Mouse (Mus musculus): ENCODE data around the gene Btbd9. TPM values are rescaled to one million over a fixed set of nuclear protein-coding genes. Genes with fewer than 3 reads are reported as not detected.

Btbd9 gene
- polyA plus RNA-seq, 1 experiment: 21.6 TPM

GRCm38 (mm10) chr17:30474561-30474960, 101.7 kb downstream of the Btbd9 start:
- no peaks in the 10 kb centered on the region for H3K36me3 ChIP-seq (ENCODE audit: control insufficient read depth, insufficient read depth, low read length, poor library complexity, severe bottlenecking)
- H3K9me3 ChIP-seq (replicated peaks; ENCODE audit: control insufficient read depth, insufficient read depth, low read length, poor library complexity, severe bottlenecking): no peaks in the 10 kb centered on the region; the same call in 1 of the 2 replicates
- no peaks in the 10 kb centered on the region for H3K4me1 ChIP-seq (ENCODE audit: control insufficient read depth, insufficient read depth, low read length)
- no peak overlapping the region for H3K9ac ChIP-seq (ENCODE audit: low read depth, poor library complexity, severe bottlenecking)
- H3K4me3 ChIP-seq (ENCODE audit: low read depth, low read length): no peak overlapping the region
- no peak overlapping the region for H3K27ac ChIP-seq (ENCODE audit: insufficient read depth, low read length)
- TF ChIP-seq POLR2A (IDR thresholded peaks at IDR 0.05; ENCODE audit: insufficient read depth, low read length) (no peak), EP300 (IDR thresholded peaks at IDR 0.05; ENCODE audit: insufficient read depth, low read depth, low read length) (no peak), CTCF (IDR thresholded peaks at IDR 0.05; ENCODE audit: low read depth, low read length) (no peak)
- no peaks in the 10 kb centered on the region for H3K27me3 ChIP-seq (ENCODE audit: control insufficient read depth, insufficient read depth, low read length, poor library complexity, severe bottlenecking)

- no peak for TF ChIP-seq POLR2A (IDR thresholded peaks at IDR 0.05; ENCODE audit: insufficient read depth, low read length)
- TF ChIP-seq EP300 (IDR thresholded peaks at IDR 0.05; ENCODE audit: insufficient read depth, low read depth, low read length): no peak
- TF ChIP-seq CTCF (IDR thresholded peaks at IDR 0.05; ENCODE audit: low read depth, low read length): no peak
- no peaks in the 10 kb centered on the region; the same call in 1 of the 2 replicates for H3K9me3 ChIP-seq (replicated peaks; ENCODE audit: control insufficient read depth, insufficient read depth, low read length, poor library complexity, severe bottlenecking)
- H3K4me3 ChIP-seq (ENCODE audit: low read depth, low read length): no peak overlapping the region
- no peaks in the 10 kb centered on the region for H3K4me1 ChIP-seq (ENCODE audit: control insufficient read depth, insufficient read depth, low read length)
- no peaks in the 10 kb centered on the region for H3K27me3 ChIP-seq (ENCODE audit: control insufficient read depth, insufficient read depth, low read length, poor library complexity, severe bottlenecking)
- H3K36me3 ChIP-seq (ENCODE audit: control insufficient read depth, insufficient read depth, low read length, poor library complexity, severe bottlenecking): no peaks in the 10 kb centered on the region
- no peak overlapping the region for H3K9ac ChIP-seq (ENCODE audit: low read depth, poor library complexity, severe bottlenecking)
- no peak overlapping the region for H3K27ac ChIP-seq (ENCODE audit: insufficient read depth, low read length)
Observed at GRCm38 (mm10) chr17:30472776-30473175, 103.5 kb downstream of the Btbd9 start.

GRCm38 (mm10) chr17:30471512-30471911, 104.8 kb downstream of the Btbd9 start:
- Histone ChIP-seq H3K4me3 (ENCODE audit: low read depth, low read length) (no peak overlapping the region), H3K36me3 (ENCODE audit: control insufficient read depth, insufficient read depth, low read length, poor library complexity, severe bottlenecking) (no peaks in the 10 kb centered on the region), H3K9me3 (replicated peaks; ENCODE audit: control insufficient read depth, insufficient read depth, low read length, poor library complexity, severe bottlenecking) (no peaks in the 10 kb centered on the region; the same call in 1 of the 2 replicates), H3K27ac (ENCODE audit: insufficient read depth, low read length) (no peak overlapping the region), H3K27me3 (ENCODE audit: control insufficient read depth, insufficient read depth, low read length, poor library complexity, severe bottlenecking) (no peaks in the 10 kb centered on the region), H3K4me1 (ENCODE audit: control insufficient read depth, insufficient read depth, low read length) (no peaks in the 10 kb centered on the region), H3K9ac (ENCODE audit: low read depth, poor library complexity, severe bottlenecking) (no peak overlapping the region)
- no peak for TF ChIP-seq CTCF (IDR thresholded peaks at IDR 0.05; ENCODE audit: low read depth, low read length)
- no peak for TF ChIP-seq EP300 (IDR thresholded peaks at IDR 0.05; ENCODE audit: insufficient read depth, low read depth, low read length)
- no peak for TF ChIP-seq POLR2A (IDR thresholded peaks at IDR 0.05; ENCODE audit: insufficient read depth, low read length)

GRCm38 (mm10) chr17:30470790-30471189, 105.5 kb downstream of the Btbd9 start:
- H3K9me3 ChIP-seq (replicated peaks; ENCODE audit: control insufficient read depth, insufficient read depth, low read length, poor library complexity, severe bottlenecking): no peaks in the 10 kb centered on the region; the same call in 1 of the 2 replicates
- no peak overlapping the region for H3K9ac ChIP-seq (ENCODE audit: low read depth, poor library complexity, severe bottlenecking)
- no peaks in the 10 kb centered on the region for H3K27me3 ChIP-seq (ENCODE audit: control insufficient read depth, insufficient read depth, low read length, poor library complexity, severe bottlenecking)
- TF ChIP-seq CTCF (IDR thresholded peaks at IDR 0.05; ENCODE audit: low read depth, low read length): no peak
- TF ChIP-seq POLR2A (IDR thresholded peaks at IDR 0.05; ENCODE audit: insufficient read depth, low read length): no peak
- TF ChIP-seq EP300 (IDR thresholded peaks at IDR 0.05; ENCODE audit: insufficient read depth, low read depth, low read length): no peak
- no peaks in the 10 kb centered on the region for H3K4me1 ChIP-seq (ENCODE audit: control insufficient read depth, insufficient read depth, low read length)
- no peak overlapping the region for H3K4me3 ChIP-seq (ENCODE audit: low read depth, low read length)
- no peaks in the 10 kb centered on the region for H3K36me3 ChIP-seq (ENCODE audit: control insufficient read depth, insufficient read depth, low read length, poor library complexity, severe bottlenecking)
- no peak overlapping the region for H3K27ac ChIP-seq (ENCODE audit: insufficient read depth, low read length)

- H3K4me1 ChIP-seq (ENCODE audit: control insufficient read depth, insufficient read depth, low read length): no peaks in the 10 kb centered on the region
- TF ChIP-seq POLR2A (IDR thresholded peaks at IDR 0.05; ENCODE audit: insufficient read depth, low read length) (no peak), EP300 (IDR thresholded peaks at IDR 0.05; ENCODE audit: insufficient read depth, low read depth, low read length) (no peak), CTCF (IDR thresholded peaks at IDR 0.05; ENCODE audit: low read depth, low read length) (no peak)
- H3K27me3 ChIP-seq (ENCODE audit: control insufficient read depth, insufficient read depth, low read length, poor library complexity, severe bottlenecking): no peaks in the 10 kb centered on the region
- no peak overlapping the region for H3K9ac ChIP-seq (ENCODE audit: low read depth, poor library complexity, severe bottlenecking)
- H3K27ac ChIP-seq (ENCODE audit: insufficient read depth, low read length): no peak overlapping the region
- H3K36me3 ChIP-seq (ENCODE audit: control insufficient read depth, insufficient read depth, low read length, poor library complexity, severe bottlenecking): no peaks in the 10 kb centered on the region
- no peaks in the 10 kb centered on the region; the same call in 1 of the 2 replicates for H3K9me3 ChIP-seq (replicated peaks; ENCODE audit: control insufficient read depth, insufficient read depth, low read length, poor library complexity, severe bottlenecking)
- no peak overlapping the region for H3K4me3 ChIP-seq (ENCODE audit: low read depth, low read length)
Observed at GRCm38 (mm10) chr17:30470286-30470685, 106.0 kb downstream of the Btbd9 start.

GRCm38 (mm10) chr17:30469511-30470076, 106.7 kb downstream of the Btbd9 start:
- H3K36me3 ChIP-seq (ENCODE audit: control insufficient read depth, insufficient read depth, low read length, poor library complexity, severe bottlenecking): no peaks in the 10 kb centered on the region
- H3K27ac ChIP-seq (ENCODE audit: insufficient read depth, low read length): no peak overlapping the region
- no peaks in the 10 kb centered on the region for H3K4me1 ChIP-seq (ENCODE audit: control insufficient read depth, insufficient read depth, low read length)
- no peaks in the 10 kb centered on the region; the same call in 1 of the 2 replicates for H3K9me3 ChIP-seq (replicated peaks; ENCODE audit: control insufficient read depth, insufficient read depth, low read length, poor library complexity, severe bottlenecking)
- TF ChIP-seq CTCF (IDR thresholded peaks at IDR 0.05; ENCODE audit: low read depth, low read length): no peak
- no peak overlapping the region for H3K9ac ChIP-seq (ENCODE audit: low read depth, poor library complexity, severe bottlenecking)
- H3K4me3 ChIP-seq (ENCODE audit: low read depth, low read length): no peak overlapping the region
- no peaks in the 10 kb centered on the region for H3K27me3 ChIP-seq (ENCODE audit: control insufficient read depth, insufficient read depth, low read length, poor library complexity, severe bottlenecking)
